Mouse (Mus musculus) urinary bladder, postnatal 10 days (tissue): ENCODE measurements at regions not wholly inside any gene's neighbourhood (a gene's known extent, or its start where the extent isn't known, plus 50 kb on each side); places are given as distances from the start of the nearest gene placed in this dataset.

Experiments
- DNase-seq: peaks from one replicate; pipeline ENCODE4 v3.0.0; 2022; ENCODE audit warnings: low spot score

DNA sequence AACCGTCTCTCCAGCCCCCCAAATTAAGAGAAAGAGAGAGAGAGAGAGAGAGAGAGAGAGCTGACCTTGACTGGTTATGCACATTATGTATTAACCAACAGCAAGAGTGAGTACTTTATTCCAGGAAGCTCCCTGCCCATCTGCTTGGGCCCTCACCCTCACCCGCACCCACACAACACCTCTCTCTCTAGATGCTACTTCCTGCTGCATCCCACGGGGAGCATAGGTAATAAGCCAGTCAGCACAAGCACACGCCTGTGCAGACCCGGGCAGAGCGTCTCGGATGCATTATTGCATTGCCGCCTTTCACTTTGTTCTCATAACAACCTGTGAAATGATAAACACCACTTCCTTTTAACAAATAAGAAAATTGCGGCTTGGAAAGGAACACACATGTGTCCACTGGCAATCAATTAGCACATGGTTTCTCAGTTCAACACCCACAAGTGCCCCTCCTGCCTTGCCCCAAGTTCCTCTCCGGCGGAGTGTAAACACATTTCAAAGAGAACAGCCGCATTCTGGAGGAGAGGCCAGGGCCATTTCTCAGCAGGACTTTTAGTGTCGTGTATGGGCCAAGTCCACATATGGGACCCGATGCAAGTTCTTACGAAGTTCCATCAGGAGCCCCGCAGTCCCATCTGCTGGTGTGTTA is 211.7 kb downstream of the Setd4 start:
- no peak for DNase-seq

GRCm38 (mm10) chr16:93387578-93388116 is 216.2 kb downstream of the Setd4 start:
- DNase-seq = no peak

DNA sequence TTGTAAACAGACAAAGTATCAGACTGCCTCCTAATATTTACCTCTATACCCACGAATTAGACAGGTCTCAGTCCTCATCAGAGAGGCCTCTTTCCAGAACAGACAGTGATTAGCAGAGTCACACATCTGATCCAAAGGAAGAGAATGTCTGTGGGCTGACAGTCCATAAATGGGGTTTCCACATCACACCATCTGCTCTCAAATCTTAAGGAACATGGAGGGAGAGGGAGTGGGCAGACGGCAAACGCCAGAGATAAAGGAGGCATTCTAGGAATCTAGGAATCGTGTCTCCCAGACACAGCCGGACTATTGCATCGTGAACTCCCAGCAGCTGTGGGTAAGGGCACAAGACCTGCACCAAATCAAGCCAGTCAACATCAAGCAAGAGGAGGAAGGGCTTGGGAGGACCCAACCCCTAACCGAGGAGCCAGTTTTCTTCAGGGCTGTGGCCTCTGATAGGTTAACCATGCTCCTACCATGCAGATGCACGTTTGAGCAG is 219.8 kb downstream of the Setd4 start:
- no peak for DNase-seq

- DNase-seq = no peak
Measured at GRCm38 (mm10) chr16:93382945-93383344, 220.9 kb downstream of the Setd4 start.

DNA sequence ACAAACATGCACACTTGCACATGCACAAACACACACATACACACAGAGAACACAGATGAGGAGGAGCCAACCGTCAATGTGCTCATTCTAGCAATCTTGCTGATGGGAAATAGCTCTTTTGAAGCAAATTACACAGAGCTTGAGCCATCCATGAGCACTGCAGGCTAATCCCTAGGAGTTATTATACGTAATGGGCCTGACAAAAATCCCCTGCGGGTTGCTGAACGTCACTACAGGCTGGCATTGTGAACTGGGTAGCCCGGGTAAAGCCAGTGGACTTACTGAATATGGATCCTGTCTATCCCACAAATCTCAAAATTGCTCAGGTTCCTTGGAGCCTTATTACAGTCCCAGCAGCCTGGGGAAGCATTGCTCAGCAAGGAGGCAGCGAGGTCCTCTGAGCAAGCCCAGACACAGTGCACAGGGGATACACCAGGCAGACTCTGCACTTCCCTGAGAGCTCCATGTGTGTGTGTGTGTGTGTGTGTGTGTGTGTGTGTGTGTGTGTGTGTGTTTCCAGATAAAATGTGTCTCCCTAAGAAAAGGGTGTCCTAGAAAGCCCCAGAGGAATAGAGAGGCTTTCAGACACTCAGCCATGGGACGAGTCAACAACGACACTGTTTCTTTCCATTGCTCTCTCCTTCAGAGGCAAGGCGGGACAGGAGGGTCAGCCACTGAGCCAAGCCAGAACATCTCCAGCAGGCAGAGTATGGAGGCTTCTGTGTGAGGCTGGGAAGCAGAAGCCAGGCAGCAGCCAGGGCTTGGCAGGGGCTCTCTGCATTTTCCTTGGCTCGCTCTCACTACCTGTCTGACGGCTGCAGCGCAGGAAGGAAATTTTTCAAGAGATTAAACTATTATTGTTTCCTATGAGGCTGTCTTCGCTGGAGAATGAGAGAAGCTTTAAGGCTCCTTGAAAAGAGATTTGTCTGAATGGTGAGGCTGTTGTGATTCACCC is 222.9 kb downstream of the Setd4 start:
- DNase-seq = no peak

- DNase-seq = no peak
Measured at GRCm38 (mm10) chr16:93380117-93380516, 223.7 kb downstream of the Setd4 start.

DNA sequence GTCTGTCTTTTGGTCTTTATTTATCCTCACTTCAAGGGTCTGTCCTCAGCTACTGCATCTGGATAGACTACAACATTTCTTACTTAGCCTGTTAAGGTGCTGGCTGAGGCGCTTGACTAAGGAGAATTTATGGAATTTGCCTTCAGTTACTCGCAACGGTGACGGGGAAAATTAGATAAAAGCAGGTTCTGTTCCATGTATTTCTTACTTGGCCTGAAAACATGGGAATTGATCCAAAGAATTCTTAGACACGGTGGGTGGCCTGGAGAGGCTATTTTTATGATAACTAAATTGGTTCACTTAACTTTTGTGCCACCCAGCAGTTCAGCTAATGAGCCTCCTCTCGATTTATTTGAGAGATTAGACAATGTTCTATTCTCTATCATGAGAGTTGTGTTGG is 224.3 kb downstream of the Setd4 start:
- no peak for DNase-seq

GRCm38 (mm10) chr16:93374669-93375068 is 229.2 kb downstream of the Setd4 start:
- DNase-seq = no peak

GRCm38 (mm10) chr16:93369766-93370146 is 234.1 kb downstream of the Setd4 start:
- DNase-seq = no peak

DNA sequence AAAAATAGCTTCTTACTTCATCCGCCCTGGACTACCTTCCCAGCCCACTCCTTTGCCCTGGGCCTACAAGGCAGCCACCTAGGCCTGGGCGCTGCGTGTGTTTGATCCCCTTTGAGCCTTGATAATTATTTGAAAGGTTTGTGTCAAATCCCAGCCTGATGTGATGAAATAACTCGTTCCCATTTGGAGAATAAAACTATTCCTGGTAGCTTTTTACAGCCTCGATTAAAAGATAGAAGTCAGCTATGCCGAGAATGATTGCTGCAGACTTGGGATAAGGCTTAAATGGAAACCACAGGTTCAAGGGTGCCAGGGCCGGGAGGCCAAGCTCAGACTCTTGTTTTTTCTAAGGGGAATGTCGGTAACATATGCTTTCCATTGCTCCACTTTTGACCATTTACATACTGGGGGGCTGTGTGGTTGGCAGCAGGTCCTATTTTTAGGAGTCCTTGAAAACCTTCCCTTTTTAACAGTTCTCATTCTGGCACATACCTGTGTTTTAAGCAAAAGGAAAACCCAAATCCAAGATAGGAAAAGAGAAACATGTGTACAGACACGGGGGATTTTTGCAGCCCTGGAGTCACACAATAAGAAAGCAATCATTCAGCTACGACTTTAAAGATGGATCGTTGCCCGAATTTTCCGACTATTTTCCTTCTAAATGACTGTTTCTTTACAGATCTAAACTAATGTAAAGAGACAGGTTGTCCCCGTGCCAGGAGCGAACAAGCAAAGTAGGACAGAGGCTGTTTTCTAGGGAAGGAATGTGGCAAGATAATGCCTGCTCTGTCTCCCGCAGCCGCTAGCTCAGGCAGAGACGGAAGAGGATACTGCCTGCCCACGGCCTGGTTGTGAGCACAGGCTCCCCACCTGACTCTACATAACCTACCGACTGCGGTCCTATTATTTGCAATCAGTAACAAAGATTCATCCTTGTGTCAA is 234.8 kb downstream of the Setd4 start:
- no peak for DNase-seq

- DNase-seq = no peak
Measured at GRCm38 (mm10) chr16:93367995-93368394, 235.9 kb downstream of the Setd4 start.

DNA sequence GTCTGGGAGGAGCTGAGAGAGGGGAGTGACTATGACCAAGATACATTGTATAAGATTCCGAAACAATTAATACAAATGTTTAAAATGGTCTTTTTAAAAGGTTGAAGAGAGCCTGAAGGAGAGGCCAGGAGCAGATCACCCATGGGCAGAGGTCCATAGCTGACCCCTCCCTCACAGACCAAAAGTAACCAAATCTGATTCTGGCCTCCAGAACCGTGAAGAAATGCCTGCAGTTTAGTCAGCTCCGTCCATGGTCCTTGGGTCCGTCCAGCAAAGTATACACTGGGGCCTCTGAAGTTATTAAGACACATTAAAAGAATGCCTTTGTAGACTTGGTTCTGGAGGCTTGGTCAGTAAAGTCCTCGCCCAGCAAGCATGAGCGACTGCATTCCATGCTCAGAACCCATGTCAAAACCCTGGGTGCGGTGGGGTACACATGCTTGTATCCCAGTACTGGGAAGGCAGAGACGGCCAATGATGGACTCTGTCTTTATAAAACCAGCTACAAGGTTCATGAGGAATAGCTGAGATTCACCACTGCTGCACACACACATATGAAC is 236.5 kb downstream of the Setd4 start:
- DNase-seq = no peak

GRCm38 (mm10) chr16:93366383-93366941 is 237.4 kb downstream of the Setd4 start:
- DNase-seq = no peak

DNA sequence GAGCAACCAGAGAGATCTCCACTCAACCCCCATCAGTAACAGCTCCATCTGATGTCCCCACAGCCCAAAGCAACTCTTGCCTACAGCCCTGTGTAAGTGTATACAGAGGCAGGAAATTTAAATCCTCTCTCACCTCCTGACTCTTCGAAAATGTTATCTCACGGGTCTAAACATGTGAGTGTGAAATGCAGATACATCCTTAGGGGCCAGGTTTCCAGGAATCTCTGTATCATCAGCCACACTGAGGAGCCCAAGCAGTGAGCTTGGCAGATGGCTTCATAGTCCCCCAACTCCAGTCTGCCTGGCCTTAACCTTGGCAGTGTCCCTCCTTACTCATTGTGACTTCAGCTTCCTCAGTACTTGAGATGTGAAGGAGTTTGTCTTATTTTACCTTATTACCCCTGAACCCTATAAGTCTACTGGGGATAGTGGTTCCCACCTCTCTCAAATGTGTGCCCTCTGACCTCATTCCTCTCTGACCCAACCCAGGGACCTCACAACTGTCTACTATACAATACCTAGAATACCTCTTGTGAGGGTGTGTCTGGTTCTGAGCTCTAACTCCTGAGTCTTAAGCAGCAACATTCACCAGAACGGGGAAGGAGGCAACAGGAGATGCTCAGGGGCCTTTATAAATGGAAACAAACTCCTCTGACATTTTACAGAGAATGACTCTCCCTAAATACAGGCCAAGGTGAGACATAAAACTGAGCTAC is 238.5 kb downstream of the Setd4 start:
- no peak for DNase-seq

DNA sequence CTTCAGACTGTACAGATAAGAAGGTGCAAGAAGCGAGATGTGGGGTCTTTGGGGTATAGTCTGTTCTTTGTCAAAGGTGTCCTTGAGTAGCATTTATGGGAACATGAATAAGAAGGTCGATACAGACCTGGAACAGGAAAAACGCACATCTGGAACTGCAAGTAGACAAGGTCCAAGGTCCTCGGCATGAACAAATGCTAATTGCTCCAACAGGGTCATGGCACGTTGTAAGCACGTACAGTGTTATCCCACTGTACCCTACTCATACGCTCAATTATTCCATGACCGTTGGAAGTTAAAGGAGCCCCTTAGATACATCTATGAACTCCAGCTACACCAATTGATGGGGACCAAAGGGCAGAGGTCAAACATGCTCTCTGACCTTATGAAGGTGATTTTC is 244.1 kb downstream of the Setd4 start:
- DNase-seq = no peak

GRCm38 (mm10) chr16:93358613-93359012 is 245.2 kb downstream of the Setd4 start:
- no peak for DNase-seq

DNA sequence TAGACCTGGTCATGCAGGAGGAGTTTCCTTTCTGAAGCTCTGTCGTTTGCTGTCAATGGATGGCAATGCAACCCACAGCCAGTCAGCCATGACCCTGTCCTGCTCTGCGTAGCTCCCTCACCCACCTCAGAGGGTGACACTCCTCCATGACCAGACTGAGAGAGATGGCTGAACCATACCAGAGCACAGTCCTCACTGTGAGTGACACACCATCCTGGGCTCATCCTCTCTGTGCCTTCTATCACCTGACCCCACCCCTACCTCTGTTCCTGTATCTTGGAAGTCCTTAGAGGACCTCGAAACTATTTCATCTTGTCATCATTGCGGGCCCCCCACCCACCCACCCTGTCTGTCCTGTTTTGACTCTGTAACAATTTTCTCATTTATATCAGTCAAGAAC is 245.7 kb downstream of the Setd4 start:
- DNase-seq = no peak

- no peak for DNase-seq
Measured at GRCm38 (mm10) chr16:93355204-93355899, 248.5 kb downstream of the Setd4 start.

DNA sequence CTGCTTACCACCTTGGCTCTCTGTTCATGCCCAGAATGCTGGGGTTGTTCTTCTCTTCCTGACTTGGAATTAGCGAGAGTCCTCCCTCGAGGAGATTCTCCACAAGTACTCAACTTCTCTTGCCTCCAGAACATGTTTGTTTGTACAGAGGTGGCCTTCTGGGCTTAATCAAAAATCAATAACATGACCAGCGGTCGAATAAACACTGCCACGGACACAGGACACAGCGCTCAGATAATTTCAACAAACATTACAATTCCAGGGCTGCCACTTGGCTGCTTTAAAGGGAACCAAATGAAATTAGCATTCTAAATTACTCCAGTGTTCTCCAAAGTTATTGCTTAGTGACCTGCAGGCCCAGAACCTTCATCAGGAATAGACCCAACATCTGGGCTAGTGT is 249.9 kb downstream of the Setd4 start:
- no peak for DNase-seq

- no peak for DNase-seq
Measured at GRCm38 (mm10) chr16:93344555-93344954, 259.3 kb downstream of the Setd4 start.
